Mouse (Mus musculus) olfactory bulb, adult 2 months (tissue): ENCODE results near the gene Banp.

ENCODE experiments used
- CTCF ChIP-seq: fragments of 200-500 bp; IDR thresholded peaks from 2 replicates; pipeline ENCODE4 v1.5.1; 2012; ENCODE audit warnings: low read depth, mild to moderate bottlenecking, low read length, moderate library complexity; ENCODE audit not compliant: insufficient read depth
- POLR2A ChIP-seq: fragments of 200-500 bp; IDR thresholded peaks from 2 replicates; pipeline ENCODE4 v1.6.1; 2012; ENCODE audit warnings: mild to moderate bottlenecking, low read depth, low read length, moderate library complexity; ENCODE audit not compliant: insufficient read depth

DNA sequence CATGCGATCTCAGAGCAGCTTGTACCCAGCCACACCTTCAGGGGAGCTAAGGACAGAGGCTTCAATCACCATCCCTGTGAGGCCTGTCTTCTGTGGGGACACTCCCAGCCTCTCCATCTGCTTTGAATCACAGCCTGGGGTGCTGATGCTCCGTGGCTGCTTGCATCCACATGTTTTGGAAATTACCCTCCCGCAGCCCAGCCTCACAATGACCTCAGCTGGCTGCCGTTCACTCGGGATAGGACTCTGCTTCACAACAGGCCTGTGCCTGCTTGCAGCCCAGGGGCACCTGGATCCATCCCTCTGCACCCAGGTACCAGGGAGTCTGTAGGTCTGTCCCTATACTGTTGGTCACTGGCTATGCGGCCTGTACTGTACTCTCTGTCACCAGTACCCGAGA lies 114.8 kb downstream of the Banp start:
- TF ChIP-seq CTCF: no peak
- no peak for TF ChIP-seq POLR2A
